Mouse (Mus musculus) stomach, postnatal 0 days (tissue): ENCODE measurements at regions not wholly inside any gene's neighbourhood (a gene's known extent, or its start where the extent isn't known, plus 50 kb on each side); places are given as distances from the start of the nearest gene placed in this dataset.

Experiments used
- ATAC-seq: fragments of 200-750 bp; cut with Nextera tagmentation; 2 replicates; pipeline ENCODE4 v1.8.0; 2017; ENCODE audit not compliant: low FRiP score, low TSS enrichment
- DNase-seq: peaks from one replicate; pipeline ENCODE4 v3.0.0-alpha.2; 2016; ENCODE audit warnings: low spot score
- H3K27ac ChIP-seq: fragments of 300-500 bp; sonication (generic); replicated peaks from 2 replicates; pipeline ENCODE4 v1.5.1; 2014; ENCODE audit warnings: mild to moderate bottlenecking, control low read depth
- H3K27me3 ChIP-seq: fragments of 300-500 bp; sonication (generic); 2 replicates; pipeline ENCODE4 v1.6.1; 2014; ENCODE audit warnings: low read length; ENCODE audit not compliant: control insufficient read depth, insufficient read depth
- H3K36me3 ChIP-seq: fragments of 300-500 bp; sonication (generic); 2 replicates; pipeline ENCODE4 v1.6.1; 2014; ENCODE audit warnings: low read length, mixed read lengths; ENCODE audit not compliant: control insufficient read depth, insufficient read depth
- H3K4me1 ChIP-seq: fragments of 300-500 bp; sonication (generic); replicated peaks from 2 replicates; pipeline ENCODE4 v1.6.1; 2014; ENCODE audit warnings: antibody characterized with exemption; ENCODE audit not compliant: control insufficient read depth, insufficient read depth
- H3K4me2 ChIP-seq: fragments of 300-500 bp; sonication (generic); replicated peaks from 2 replicates; pipeline ENCODE4 v1.6.1; 2014; ENCODE audit warnings: low read depth, mild to moderate bottlenecking, control low read depth, moderate library complexity
- H3K4me3 ChIP-seq: fragments of 300-500 bp; sonication (generic); 2 replicates; pipeline ENCODE4 v1.5.1; 2014; ENCODE audit warnings: low read depth, low read length, control low read depth
- H3K9ac ChIP-seq: fragments of 300-500 bp; sonication (generic); 2 replicates; pipeline ENCODE4 v1.6.1; 2014; ENCODE audit warnings: mild to moderate bottlenecking, low read length, control low read depth, mixed read lengths
- H3K9me3 ChIP-seq: fragments of 300-500 bp; sonication (generic); 2 replicates; pipeline ENCODE4 v1.6.1; 2016; ENCODE audit warnings: low read length; ENCODE audit not compliant: control insufficient read depth
- CTCF ChIP-seq: IDR thresholded peaks from 2 replicates; pipeline ENCODE4 v1.5.1; 2016; ENCODE audit warnings: antibody characterized with exemption, low read depth, mild to moderate bottlenecking, moderate library complexity
- EP300 ChIP-seq: optimal IDR thresholded peaks from 2 replicates; pipeline ENCODE3; 2016; ENCODE audit warnings: antibody characterized with exemption
- WGBS: fragments of 180-500 bp; shearing (Covaris S2); extraction: QIAGEN DNeasy Blood & Tissue Kit; methylation state at CpG from one replicate; pipeline ENCODE4 v1.1.7; 2014; 5-methylcytosine and 5-hydroxymethylcytosine counted together

DNA sequence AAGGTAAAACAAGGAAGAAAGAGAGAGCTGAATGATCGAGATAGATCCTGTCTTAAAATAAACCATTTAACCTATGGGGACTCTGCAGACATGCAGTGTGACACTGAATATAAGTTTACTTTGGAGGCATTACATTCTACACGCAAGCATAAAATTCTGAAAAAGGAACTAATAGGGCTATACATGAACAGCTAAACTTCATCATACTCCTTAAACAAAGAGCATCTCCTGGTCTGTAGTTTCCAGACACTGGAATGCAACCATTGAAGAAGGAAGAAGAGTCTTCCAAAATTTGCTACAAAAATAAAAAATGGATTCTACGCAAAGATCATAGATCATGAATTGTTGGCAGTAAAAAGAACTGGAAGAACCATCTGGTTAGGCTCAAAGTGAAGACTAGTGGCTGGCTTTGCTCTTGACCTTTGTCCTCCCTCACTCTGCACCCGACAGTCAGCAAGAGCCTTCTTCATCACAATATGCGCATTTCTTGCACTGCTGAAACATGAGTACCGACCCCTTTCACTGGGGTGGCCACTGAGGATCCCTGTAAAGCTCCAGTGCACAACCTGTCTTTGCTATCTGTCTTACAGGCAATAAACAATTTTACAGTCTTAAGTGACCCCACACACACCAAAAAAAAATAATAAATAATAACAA is 112.2 kb upstream of the BC052040 start:
- no peak overlapping the region for H3K27ac ChIP-seq
- H3K4me3 ChIP-seq, result no peak overlapping the region
- H3K27me3 ChIP-seq, result no peaks in the 10 kb centered on the region
- H3K36me3 ChIP-seq, result no peaks in the 10 kb centered on the region
- DNase-seq, result no peak
- H3K4me1 ChIP-seq, result 0 out of 2 replicates have a peak, but pooled peaks cover 4% of the 10 kb centered on the region
- ATAC-seq, result no peak
- H3K4me2 ChIP-seq, result no peak overlapping the region
- TF ChIP-seq EP300, result no peak
- TF ChIP-seq CTCF, result no peak
- no peaks in the 10 kb centered on the region for H3K9me3 ChIP-seq
- 57% methylated on average over 6 of the region's 6 CpGs for WGBS
- H3K9ac ChIP-seq, result no peak overlapping the region

DNA sequence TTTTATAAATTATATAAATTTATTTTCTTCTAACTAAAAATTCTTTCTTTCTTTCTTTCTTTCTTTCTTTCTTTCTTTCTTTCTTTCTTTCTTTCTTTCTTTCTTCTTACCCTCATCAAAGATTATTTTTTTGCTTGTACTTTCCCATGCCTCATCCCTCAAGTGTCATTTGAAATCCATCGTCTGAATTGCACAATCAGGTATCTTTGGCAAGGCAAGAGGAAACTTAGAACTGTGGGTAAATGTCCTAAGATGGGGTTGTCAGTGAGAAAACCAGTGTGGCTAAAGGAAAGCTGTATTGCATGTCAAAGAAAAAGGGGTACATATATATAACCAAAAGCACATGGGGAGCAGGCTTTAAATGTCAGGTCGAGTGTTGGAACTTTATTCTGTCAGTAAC is 109.1 kb upstream of the BC052040 start:
- ATAC-seq, result no peak
- 74% methylated on average over 2 of the region's 2 CpGs for WGBS
- TF ChIP-seq EP300 (no peak), CTCF (no peak)

DNA sequence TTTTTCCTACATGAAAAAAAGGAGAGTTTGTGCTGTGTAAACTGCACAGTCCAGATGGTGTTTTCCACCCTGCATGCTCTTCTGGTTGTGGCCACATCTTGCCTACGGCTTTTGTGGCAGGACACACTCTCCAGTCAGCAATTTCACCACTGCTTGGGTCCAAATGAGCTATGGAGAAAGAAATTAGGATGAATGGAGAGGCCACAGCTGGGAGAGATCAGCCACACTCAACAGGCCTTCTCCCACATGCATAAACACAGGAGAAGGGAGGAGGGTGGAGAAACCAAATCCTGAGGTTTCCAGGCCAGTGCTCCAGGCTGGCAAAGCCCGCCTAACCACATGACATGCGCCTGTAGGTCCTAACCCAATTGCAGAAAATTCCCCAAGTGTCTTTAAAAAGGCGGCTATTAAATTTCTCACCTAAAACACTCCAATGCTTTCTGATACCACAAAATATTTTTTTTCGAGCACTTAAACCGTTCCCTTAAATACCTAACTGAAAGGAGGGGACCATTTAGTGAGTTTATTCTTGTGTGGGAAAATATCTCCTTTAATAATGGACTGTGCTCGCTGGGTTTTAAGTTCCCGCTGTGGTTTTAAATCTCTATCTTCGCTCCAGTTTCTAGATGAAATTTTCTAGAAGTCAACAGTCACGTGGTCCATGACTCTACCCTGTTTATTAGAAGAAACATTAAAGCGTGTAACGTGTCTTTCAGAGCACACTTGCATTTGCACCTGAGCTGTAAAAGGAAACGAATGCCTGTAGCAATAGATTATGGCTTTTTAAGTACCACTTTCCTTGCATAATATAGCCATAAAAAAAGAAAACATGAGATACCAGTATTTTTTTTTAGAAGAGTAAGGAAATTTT is 97.9 kb upstream of the BC052040 start:
- no peak for DNase-seq
- WGBS, result 47% methylated on average over 13 of the region's 13 CpGs
- ATAC-seq, result no peak
- H3K4me1 ChIP-seq, result no peaks in the 10 kb centered on the region
- H3K36me3 ChIP-seq, result no peaks in the 10 kb centered on the region
- H3K4me3 ChIP-seq, result no peak overlapping the region
- TF ChIP-seq CTCF, result no peak
- TF ChIP-seq EP300, result no peak
- H3K27me3 ChIP-seq, result no peaks in the 10 kb centered on the region
- H3K4me2 ChIP-seq, result peak overlapping the region; percentile 21; the same call in 1 of the 2 replicates
- H3K9ac ChIP-seq, result no peak overlapping the region
- no peak overlapping the region; the same call in 1 of the 2 replicates for H3K27ac ChIP-seq
- H3K9me3 ChIP-seq, result no peaks in the 10 kb centered on the region

More for the DNA sequence above, 109.1 kb upstream of the BC052040 start:
- Histone ChIP-seq H3K36me3 (no peaks in the 10 kb centered on the region), H3K4me3 (no peak overlapping the region), H3K27me3 (no peaks in the 10 kb centered on the region), H3K4me1 (0 out of 2 replicates have a peak, but pooled peaks cover 2% of the 10 kb centered on the region), H3K9ac (no peak overlapping the region), H3K4me2 (no peak overlapping the region), H3K27ac (no peak overlapping the region), H3K9me3 (no peaks in the 10 kb centered on the region)
- no peak for DNase-seq

DNA sequence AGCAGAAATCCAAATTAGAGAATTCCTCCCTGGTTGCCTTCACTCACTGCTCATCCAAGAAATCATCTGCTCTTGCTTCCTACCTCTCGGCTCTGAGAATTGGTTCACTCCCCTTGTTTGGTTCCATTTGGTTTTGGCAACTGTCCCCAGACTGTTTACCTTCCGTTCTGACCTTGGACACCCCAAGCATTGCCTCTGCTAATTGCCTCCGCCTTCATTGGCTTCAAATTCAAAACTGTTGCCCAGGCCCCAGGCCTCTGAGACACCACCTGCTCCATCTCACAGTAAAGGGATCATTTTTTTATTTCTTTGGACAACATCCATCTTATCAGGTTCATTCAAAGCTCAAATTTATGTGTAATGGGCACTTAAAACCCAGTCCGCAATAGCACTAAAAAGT is 93.1 kb upstream of the BC052040 start:
- ATAC-seq, result no peak
- no peaks in the 10 kb centered on the region for H3K4me1 ChIP-seq

DNA sequence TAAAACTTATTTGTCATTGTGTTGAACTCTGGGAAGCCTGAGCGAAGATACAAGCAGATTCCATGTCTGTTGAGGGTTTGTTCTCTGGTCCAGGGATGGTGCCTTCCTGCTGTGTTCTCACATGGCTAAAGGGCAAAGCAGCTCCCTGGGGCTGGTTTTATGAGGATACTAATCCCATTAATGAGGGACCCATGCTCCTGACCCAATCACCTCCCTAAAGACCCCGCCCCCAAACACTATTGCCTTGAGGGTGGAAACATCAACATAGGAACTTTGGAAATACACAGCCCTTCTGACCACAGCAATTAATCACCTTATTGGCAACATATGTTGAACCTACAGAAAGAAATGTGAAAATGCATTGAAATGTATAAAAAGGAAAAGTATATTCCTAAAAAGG is 88.5 kb upstream of the BC052040 start:
- H3K9me3 ChIP-seq, result no peaks in the 10 kb centered on the region
- H3K9ac ChIP-seq, result no peak overlapping the region
- no peaks in the 10 kb centered on the region for H3K36me3 ChIP-seq
- TF ChIP-seq EP300, result no peak
- TF ChIP-seq CTCF, result no peak
- DNase-seq, result no peak
- no peaks in the 10 kb centered on the region for H3K27me3 ChIP-seq
- WGBS, result 80% methylated on average over 2 of the region's 2 CpGs
- no peak overlapping the region for H3K27ac ChIP-seq
- no peaks in the 10 kb centered on the region for H3K4me1 ChIP-seq
- no peak for ATAC-seq
- no peak overlapping the region for H3K4me2 ChIP-seq
- no peak overlapping the region for H3K4me3 ChIP-seq

More for the DNA sequence above, 93.1 kb upstream of the BC052040 start:
- Histone ChIP-seq H3K36me3 (no peaks in the 10 kb centered on the region), H3K4me3 (no peak overlapping the region), H3K27ac (no peak overlapping the region), H3K9ac (no peak overlapping the region), H3K9me3 (no peaks in the 10 kb centered on the region), H3K4me2 (no peak overlapping the region), H3K27me3 (no peaks in the 10 kb centered on the region)
- DNase-seq, result no peak
- TF ChIP-seq EP300 (no peak), CTCF (no peak)
- whole genome bisulfite sequencing, result 63% methylated on average over 4 of the region's 4 CpGs

DNA sequence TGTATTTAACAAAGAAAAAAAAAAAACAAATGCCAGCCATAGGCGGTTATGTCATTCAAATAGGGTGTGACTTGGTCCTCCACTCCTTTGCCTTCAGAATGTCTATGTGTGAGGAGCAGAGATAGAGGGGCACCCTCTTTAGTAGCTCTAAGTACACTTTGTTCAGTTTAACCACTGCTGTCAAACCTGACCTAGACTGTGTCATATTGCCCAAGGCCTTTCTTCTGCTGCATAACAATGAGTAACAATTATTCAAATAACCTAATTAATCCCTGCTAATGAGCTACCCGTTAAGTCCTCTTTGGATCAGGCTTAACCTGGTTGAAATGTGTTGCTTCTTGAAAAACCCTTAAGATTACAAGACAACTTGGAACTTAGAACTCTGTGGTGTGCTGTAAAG is 81.6 kb upstream of the BC052040 start:
- Histone ChIP-seq H3K36me3 (no peaks in the 10 kb centered on the region), H3K4me3 (no peak overlapping the region), H3K4me2 (no peak overlapping the region), H3K9me3 (no peaks in the 10 kb centered on the region), H3K27ac (no peak overlapping the region), H3K9ac (no peak overlapping the region), H3K27me3 (no peaks in the 10 kb centered on the region), H3K4me1 (no peaks in the 10 kb centered on the region)
- ATAC-seq (no peak), DNase-seq (no peak)
- WGBS, result 78% methylated on average over 2 of the region's 2 CpGs
- TF ChIP-seq EP300 (no peak), CTCF (no peak)
